Mouse (Mus musculus) spleen, postnatal 36 days (tissue): ENCODE results near the gene Scnn1a.

Experiments
- DNase-seq, 2 experiments: peaks; one replicate each; pipeline ENCODE4 v3.0.0; 2022; ENCODE audit warnings: low spot score in 2 of 2, mixed read lengths in 1 of 2

Scnn1a gene

DNA sequence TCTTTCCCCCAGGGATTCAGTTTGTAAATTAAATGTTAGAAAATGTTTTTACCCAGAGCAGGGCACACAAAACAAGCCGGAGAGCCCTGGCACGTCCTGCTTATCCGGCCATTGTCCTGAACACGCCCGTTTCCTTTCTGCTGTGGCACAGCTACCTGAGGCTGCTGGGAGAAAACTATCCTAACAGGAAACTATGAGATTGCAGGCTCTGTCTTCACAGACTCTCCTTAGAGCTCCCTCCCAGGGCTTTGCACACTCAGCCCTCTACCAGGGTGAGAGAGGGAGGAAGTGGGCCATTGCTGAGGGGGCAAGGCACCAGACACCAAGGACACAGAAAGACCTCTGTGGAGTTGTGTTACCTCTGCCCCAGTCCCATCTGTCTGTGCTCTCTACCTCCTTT, 19.8 kb downstream of the Scnn1a start:
- DNase-seq = no peak

DNA sequence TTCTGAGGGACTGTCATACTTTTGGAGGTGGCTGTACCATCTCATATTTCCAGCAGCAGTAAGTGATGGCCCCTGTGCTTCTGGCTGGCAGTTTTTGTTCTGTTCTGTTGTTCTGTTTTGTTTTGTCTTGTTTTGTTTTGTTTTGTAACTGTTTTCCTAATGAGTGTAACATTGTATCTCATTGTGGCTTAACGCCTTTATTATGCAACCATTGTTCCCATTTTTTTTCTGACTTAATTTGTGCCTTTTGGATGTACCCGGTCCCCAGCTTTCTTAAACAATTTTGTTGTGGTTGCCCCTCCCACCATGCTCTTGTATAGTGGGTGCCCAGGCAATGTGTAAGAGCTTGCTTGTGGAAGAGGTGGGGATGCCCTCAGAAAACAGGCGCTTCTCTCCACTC, 21.7 kb downstream of the Scnn1a start:
- no peak for DNase-seq

DNA sequence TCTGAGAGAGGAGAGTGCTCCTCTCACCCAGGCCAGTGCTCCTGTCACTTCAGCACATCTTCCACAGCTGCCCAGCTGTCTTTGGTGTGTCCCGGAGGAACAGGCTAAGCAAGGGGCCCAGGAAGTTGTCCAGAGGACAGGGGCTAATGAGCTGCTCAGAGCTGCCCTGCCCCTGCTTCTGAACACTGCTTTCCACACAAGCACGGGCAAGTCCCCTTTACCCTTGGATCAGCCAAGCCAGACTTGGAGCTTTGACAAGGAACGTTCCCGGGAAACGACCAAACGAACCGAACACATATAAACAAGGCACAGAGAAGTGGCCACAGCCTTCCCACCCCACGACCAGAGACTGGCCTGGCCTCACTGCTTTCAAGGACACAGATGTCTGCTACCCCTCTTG, 23.6 kb downstream of the Scnn1a start:
- no peak for DNase-seq

GRCm38 (mm10) chr6:125344866-125345265, 24.4 kb downstream of the Scnn1a start:
- DNase-seq = no peak

DNA sequence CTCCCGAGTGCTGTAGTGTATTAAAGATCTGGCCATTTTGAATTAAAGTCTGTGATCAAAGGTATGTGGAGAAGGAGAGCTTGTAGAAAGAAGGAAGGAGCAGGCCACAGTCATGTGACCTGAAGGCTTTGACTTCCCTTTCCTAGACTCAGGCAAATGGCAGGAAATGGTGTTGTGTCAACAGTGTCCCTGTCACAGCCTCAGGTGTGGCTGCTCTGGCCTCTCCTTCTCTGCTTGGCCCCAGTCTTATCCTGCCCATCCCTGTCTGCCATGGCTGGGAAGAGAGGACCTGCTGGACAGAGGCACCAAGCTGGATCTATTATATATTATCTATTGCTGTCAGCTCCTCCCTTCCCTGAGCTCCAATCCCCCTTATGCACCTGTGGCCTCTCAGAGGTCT, 25.2 kb downstream of the Scnn1a start:
- DNase-seq = no peak

- DNase-seq = no peak
Observed at GRCm38 (mm10) chr6:125346029-125346428, 25.6 kb downstream of the Scnn1a start.

DNA sequence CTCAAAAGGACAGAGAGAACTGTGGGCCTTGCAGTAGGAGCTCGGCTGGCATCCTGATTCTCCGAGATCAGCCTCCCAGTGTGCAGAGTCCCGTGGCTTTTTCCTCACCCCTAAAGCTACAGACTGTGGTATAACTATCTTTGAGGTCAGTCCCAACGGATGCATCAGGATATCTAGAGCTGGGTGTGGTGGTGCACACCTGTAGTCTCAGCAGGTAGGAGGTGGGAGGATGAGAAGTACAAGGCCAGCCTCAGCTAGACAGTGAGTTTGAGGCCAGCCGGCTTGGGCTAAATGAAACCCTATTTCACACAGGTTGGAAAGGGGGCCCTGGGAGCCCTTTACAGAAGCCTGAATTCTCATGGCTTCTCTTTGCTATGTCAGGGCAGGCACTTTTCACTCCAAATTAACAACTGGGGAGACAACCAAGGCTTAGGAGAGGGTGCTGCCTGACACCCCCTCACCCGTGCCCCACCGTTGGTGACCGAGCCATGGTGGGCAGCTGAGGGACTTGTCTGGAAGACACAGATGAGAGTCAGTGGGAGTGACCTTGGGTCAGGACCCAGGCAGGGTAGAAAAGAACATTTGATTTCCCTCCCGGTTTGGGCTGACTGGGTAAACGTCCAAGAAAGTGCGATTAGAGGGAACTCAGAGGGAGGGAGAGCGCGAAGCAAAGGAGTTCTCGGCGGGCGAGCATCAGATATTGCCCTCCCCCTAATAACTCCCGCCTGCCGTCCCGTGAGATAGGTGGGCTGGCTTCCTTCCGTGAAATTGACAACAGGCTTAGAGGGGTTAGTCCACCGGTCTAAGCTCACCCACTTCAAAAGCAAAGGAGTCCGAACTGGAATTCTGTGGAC, 28.5 kb downstream of the Scnn1a start, which contains the start of gene Tnfrsf1a:
TSS of gene Tnfrsf1a (plus strand) at position 642 of the 854 bp plus-strand sequence.
- no peak for DNase-seq

DNA sequence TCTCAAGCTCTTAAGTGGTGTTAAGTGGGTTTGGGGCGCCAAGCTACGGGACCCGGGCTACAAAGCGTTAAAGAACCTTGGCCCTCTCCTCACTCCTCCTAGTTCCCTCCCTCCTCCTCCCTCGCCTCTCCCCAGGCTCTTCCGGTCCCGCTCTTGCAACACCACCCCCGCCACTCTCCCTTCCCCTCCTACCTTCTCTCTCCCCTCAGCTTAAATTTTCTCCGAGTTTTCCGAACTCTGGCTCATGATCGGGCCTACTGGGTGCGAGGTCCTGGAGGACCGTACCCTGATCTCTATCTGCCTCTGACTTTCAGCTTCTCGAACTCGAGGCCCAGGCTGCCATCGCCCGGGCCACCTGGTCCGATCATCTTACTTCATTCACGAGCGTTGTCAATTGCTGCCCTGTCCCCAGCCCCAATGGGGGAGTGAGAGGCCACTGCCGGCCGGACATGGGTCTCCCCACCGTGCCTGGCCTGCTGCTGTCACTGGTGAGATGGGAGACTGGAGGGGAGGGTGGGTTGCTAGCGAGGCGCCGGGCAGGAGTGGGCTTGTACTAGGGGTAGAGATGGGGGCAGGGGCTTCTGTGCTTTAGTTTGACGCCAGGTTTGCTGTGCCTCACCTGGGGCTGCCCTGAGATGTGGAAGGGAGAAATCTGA, 29.2 kb downstream of the Scnn1a start:
- DNase-seq = peak; percentile 50 to 65

DNA sequence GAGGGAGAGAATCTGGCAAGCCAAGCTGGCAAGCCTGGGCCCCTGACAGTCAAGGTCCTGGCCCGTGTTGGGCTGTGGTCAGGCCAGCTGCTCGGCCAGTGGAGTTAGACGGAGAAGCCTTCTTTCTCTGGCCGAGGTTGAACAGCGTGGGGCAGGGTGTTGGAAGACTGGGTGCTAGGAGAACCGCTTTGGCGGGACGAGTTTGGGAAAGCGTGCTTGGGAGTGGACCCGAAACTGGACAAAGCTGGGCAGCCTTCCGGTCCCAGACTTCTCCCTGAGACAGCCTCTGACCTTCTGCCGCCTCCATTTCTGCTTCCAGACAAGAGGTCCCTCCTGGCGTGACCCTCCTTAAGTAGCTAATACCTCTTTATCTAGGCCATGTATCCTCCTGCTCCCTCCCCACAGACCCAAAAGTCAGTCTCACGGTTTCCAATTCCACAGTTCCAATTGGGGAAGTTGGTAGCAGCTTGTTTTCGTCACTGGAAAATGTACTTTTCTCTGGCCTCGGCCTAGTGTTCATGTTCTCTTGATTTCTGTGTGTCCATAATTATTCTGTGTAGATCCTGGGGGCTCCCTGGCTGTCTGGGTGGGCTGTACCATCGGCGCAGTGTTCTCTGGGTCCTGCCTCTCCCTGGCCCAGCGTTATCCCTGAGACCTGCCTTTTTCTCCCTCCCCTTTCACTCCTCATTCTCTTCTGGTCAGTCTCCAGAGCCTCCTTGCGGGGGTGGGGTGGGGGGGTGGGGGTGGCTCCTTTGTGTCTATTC, 30.0 kb downstream of the Scnn1a start:
- no peak for DNase-seq

GRCm38 (mm10) chr6:125350995-125351324, 30.5 kb downstream of the Scnn1a start:
- no peak for DNase-seq

DNA sequence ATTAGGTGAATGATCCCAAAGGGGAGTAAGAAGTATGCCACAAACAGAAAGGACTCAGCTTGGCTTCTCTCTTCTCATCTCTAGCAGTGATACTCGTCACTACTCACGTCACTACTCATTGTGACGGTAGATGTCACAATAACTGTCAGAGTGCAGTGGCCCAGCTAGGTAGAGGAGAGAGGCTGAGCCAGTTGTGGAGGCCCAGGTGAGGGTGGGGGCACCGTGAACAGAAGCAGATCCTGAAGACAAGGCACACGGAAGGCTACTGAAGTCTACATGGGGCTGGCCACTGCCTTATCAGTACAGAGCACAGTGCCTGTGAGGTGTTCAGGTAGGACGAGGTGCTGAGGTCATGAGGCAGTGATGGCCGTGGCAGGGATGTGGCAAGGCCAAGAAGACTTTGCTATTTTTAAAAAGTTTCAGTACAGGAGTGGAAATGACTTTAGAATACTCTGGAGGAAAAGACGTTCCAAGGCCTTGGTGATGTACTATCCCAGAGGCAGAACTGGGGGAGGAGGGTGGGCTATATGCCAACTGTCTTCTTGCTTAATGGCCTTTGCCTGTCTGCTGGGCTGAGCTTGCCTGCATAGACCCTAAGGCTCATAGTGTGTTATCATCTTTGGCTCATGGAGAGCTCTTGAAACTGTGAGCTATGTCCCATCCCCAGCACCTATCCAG, 31.0 kb downstream of the Scnn1a start:
- DNase-seq = no peak

DNA sequence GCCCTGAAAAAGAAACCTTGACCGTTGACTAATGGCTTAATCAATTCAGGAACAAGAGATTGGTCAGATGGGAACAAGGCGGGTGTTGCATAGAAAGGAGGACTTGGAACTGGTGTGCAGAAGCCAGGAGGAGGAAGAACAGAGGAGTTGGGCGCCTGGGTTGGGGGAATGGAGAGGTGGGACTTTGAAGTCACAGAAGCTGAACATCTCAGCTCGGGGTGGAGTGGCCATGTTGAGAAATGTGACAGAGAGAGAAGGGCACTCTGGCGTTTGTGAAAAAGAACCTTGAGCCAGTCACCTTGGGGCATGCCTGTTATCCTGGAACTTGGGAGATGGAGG, 31.6 kb downstream of the Scnn1a start:
- no peak for DNase-seq

DNA sequence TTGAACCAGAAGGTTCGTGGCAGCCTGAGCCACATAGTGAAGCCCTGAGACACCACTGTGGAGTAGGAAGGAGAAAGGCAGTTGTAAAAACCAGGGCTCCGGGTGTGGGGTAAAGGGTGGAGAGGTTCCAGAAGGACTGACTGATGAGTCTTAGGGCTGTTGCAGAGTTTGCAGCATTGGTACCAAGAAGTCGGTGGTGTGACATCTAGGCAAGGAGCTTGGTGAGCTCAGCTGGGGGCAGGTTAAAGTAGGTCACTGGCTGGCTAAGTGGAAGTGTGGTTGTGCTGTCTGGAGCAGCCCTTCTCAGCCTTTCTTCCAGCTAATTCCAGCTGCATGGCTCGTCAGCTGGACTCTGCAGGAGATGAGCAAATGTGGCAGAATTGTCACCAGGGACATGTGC, 32.4 kb downstream of the Scnn1a start:
- no peak for DNase-seq

DNA sequence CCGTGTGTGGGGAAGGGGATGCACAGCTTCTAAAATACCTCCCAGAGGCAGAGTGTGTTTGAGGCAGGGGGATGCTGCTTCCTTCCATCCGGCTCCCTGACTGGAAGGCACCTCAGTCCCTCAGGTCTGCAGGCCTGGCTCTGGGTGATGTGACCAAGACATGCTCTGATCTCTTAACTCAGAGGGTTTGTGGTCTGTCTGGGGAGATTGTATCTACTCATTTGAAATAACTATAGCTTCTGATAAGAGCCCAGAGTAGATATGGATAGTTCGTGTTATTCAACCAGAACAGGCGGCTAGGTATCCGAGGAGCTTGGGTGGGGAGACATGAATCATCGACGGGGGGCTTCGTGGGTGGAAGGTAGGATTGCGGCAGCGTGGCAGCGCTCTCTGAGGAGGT, 32.8 kb downstream of the Scnn1a start:
- DNase-seq = no peak

- DNase-seq = no peak
Observed at GRCm38 (mm10) chr6:125353655-125354054, 33.2 kb downstream of the Scnn1a start.

GRCm38 (mm10) chr6:125354352-125355151, 34.1 kb downstream of the Scnn1a start:
- DNase-seq = no peak

DNA sequence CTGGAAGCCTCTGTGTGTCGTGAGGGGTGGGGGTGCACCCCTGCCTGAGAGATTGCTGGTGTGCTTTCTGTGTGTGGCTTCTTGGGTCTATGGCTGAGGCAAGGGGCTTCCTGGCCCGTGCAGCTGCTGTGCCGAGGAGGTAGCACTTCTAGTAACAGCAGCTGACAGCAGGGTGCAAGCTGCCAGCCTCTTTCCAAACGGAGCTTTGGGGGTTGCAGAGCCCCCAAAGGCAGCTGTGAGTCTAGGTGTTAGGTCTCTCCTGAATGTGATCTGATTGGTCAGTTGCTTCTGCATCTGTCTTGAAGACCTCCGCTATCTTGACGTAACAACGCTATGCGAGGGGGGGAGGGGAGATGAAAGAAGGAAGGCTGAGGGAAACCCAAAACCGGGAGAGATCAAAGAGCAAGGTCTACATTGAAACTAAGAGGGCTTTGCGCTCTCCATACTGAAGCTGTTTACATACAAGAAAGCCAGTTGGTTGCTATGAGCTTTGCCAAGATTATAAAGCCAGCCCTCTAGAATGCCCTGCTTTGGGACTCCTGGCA, 34.8 kb downstream of the Scnn1a start:
- no peak for DNase-seq

DNA sequence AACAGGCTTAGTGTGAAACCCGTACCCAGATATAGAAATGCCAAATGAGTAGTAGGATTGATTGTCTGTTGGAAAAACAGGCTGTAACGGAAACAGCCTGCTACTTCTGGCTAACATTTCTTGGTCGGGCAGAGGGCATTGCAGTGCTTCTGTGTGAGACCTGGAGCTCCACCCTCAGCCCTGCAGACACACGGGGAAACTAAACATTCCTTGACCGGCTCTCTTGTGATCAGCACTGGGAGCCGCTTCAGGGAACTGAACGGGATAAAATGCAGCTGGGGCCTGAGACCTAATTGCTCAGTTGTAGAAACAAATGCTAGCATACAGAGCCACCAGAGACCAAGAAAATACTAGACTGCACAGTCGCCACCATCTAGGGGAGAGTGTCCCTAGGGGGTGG, 35.8 kb downstream of the Scnn1a start:
- no peak for DNase-seq

- DNase-seq = no peak
Observed at GRCm38 (mm10) chr6:125357334-125357733, 36.9 kb downstream of the Scnn1a start.

- DNase-seq = no peak
Observed at GRCm38 (mm10) chr6:125359999-125360398, 39.5 kb downstream of the Scnn1a start.

GRCm38 (mm10) chr6:125360846-125361245, 40.4 kb downstream of the Scnn1a start:
- DNase-seq = peak in 1 of 2 experiments; percentile 40
